Mouse (Mus musculus): ENCODE measurements at regions not wholly inside any gene's neighbourhood (a gene's known extent, or its start where the extent isn't known, plus 50 kb on each side); places are given as distances from the start of the nearest gene placed in this dataset.

- 80% methylated on average over 3 of the region's 3 CpGs for WGBS
- Histone ChIP-seq H3K27me3 (ENCODE audit: low read depth, poor library complexity, severe bottlenecking) (no peaks in the 10 kb centered on the region), H3K36me3 (no peaks in the 10 kb centered on the region), H3K9me3 (replicated peaks) (no peaks in the 10 kb centered on the region), H3K27ac (replicated peaks) (no peak overlapping the region), H3K4me3 (no peak overlapping the region), H3K4me1 (no peaks in the 10 kb centered on the region)
- no peak for DNase-seq (ENCODE audit: low spot score)
Measured at GRCm38 (mm10) chr15:68707306-68707705, 2206.6 kb upstream of the Lrrc6 start.

GRCm38 (mm10) chr15:68695041-68695650, 2194.4 kb upstream of the Lrrc6 start:
- no peak overlapping the region for H3K27ac ChIP-seq (replicated peaks)
- 68% methylated on average over 5 of the region's 5 CpGs for WGBS

GRCm38 (mm10) chr15:68667462-68667861, 2166.8 kb upstream of the Lrrc6 start:
- no peaks in the 10 kb centered on the region for H3K36me3 ChIP-seq
- no peak overlapping the region for H3K4me3 ChIP-seq
- H3K27ac ChIP-seq (replicated peaks) = no peak overlapping the region
- H3K9me3 ChIP-seq (replicated peaks) = no peaks in the 10 kb centered on the region
- WGBS = 92% methylated on average over 1 of the region's 1 CpGs
- no peaks in the 10 kb centered on the region for H3K4me1 ChIP-seq
- no peak for DNase-seq (ENCODE audit: low spot score)
- H3K27me3 ChIP-seq (ENCODE audit: low read depth, poor library complexity, severe bottlenecking) = no peaks in the 10 kb centered on the region

More at GRCm38 (mm10) chr15:68695041-68695650, 2194.4 kb upstream of the Lrrc6 start:
- DNase-seq (ENCODE audit: low spot score) = no peak
- no peaks in the 10 kb centered on the region for H3K9me3 ChIP-seq (replicated peaks)
- H3K36me3 ChIP-seq = no peaks in the 10 kb centered on the region
- H3K27me3 ChIP-seq (ENCODE audit: low read depth, poor library complexity, severe bottlenecking) = no peaks in the 10 kb centered on the region
- H3K4me3 ChIP-seq = no peak overlapping the region
- no peaks in the 10 kb centered on the region for H3K4me1 ChIP-seq

GRCm38 (mm10) chr15:68665331-68665730, 2164.6 kb upstream of the Lrrc6 start:
- DNase-seq (ENCODE audit: low spot score) = no peak
- Histone ChIP-seq H3K27ac (replicated peaks) (no peak overlapping the region), H3K4me1 (no peaks in the 10 kb centered on the region)

GRCm38 (mm10) chr15:68656722-68657121, 2156.0 kb upstream of the Lrrc6 start:
- no peaks in the 10 kb centered on the region for H3K36me3 ChIP-seq
- H3K9me3 ChIP-seq (replicated peaks) = no peaks in the 10 kb centered on the region
- no peak for DNase-seq (ENCODE audit: low spot score)
- no peak overlapping the region for H3K27ac ChIP-seq (replicated peaks)
- no peaks in the 10 kb centered on the region for H3K4me1 ChIP-seq
- 79% methylated on average over 6 of the region's 6 CpGs for WGBS
- no peak overlapping the region for H3K4me3 ChIP-seq
- no peaks in the 10 kb centered on the region for H3K27me3 ChIP-seq (ENCODE audit: low read depth, poor library complexity, severe bottlenecking)

More at GRCm38 (mm10) chr15:68665331-68665730, 2164.6 kb upstream of the Lrrc6 start:
- Histone ChIP-seq H3K36me3 (no peaks in the 10 kb centered on the region), H3K4me3 (no peak overlapping the region), H3K27me3 (ENCODE audit: low read depth, poor library complexity, severe bottlenecking) (no peaks in the 10 kb centered on the region), H3K9me3 (replicated peaks) (no peaks in the 10 kb centered on the region)

GRCm38 (mm10) chr15:68655046-68655445, 2154.3 kb upstream of the Lrrc6 start:
- DNase-seq (ENCODE audit: low spot score) = no peak
- H3K4me3 ChIP-seq = no peak overlapping the region
- H3K4me1 ChIP-seq = no peaks in the 10 kb centered on the region
- no peaks in the 10 kb centered on the region for H3K9me3 ChIP-seq (replicated peaks)
- no peaks in the 10 kb centered on the region for H3K27me3 ChIP-seq (ENCODE audit: low read depth, poor library complexity, severe bottlenecking)
- H3K36me3 ChIP-seq = no peaks in the 10 kb centered on the region
- H3K27ac ChIP-seq (replicated peaks) = no peak overlapping the region
- WGBS = 95% methylated on average over 3 of the region's 3 CpGs

GRCm38 (mm10) chr15:68650609-68651008, 2149.9 kb upstream of the Lrrc6 start:
- DNase-seq (ENCODE audit: low spot score) = no peak
- 76% methylated on average over 2 of the region's 2 CpGs for WGBS

GRCm38 (mm10) chr15:68650033-68650432, 2149.3 kb upstream of the Lrrc6 start:
- Histone ChIP-seq H3K9me3 (replicated peaks) (no peaks in the 10 kb centered on the region), H3K27ac (replicated peaks) (no peak overlapping the region), H3K4me1 (no peaks in the 10 kb centered on the region; the same call in 1 of the 2 replicates), H3K36me3 (no peaks in the 10 kb centered on the region), H3K27me3 (ENCODE audit: low read depth, poor library complexity, severe bottlenecking) (no peaks in the 10 kb centered on the region), H3K4me3 (no peak overlapping the region)
- DNase-seq (ENCODE audit: low spot score) = no peak
- 77% methylated on average over 3 of the region's 3 CpGs for WGBS

More at GRCm38 (mm10) chr15:68650609-68651008, 2149.9 kb upstream of the Lrrc6 start:
- Histone ChIP-seq H3K9me3 (replicated peaks) (no peaks in the 10 kb centered on the region), H3K27ac (replicated peaks) (no peak overlapping the region), H3K27me3 (ENCODE audit: low read depth, poor library complexity, severe bottlenecking) (no peaks in the 10 kb centered on the region), H3K4me1 (no peaks in the 10 kb centered on the region; the same call in 1 of the 2 replicates), H3K4me3 (no peak overlapping the region), H3K36me3 (no peaks in the 10 kb centered on the region)

GRCm38 (mm10) chr15:68646865-68647264, 2146.2 kb upstream of the Lrrc6 start:
- no peak overlapping the region for H3K4me3 ChIP-seq
- 84% methylated on average over 3 of the region's 3 CpGs for WGBS
- no peak for DNase-seq (ENCODE audit: low spot score)

GRCm38 (mm10) chr15:68644862-68645261, 2144.2 kb upstream of the Lrrc6 start:
- no peak overlapping the region for H3K27ac ChIP-seq (replicated peaks)
- no peaks in the 10 kb centered on the region; the same call in 1 of the 2 replicates for H3K4me1 ChIP-seq
- H3K27me3 ChIP-seq (ENCODE audit: low read depth, poor library complexity, severe bottlenecking) = no peaks in the 10 kb centered on the region
- 94% methylated on average over 1 of the region's 1 CpGs for WGBS
- H3K36me3 ChIP-seq = no peaks in the 10 kb centered on the region
- no peak for DNase-seq (ENCODE audit: low spot score)
- no peaks in the 10 kb centered on the region for H3K9me3 ChIP-seq (replicated peaks)
- no peak overlapping the region for H3K4me3 ChIP-seq

More at GRCm38 (mm10) chr15:68646865-68647264, 2146.2 kb upstream of the Lrrc6 start:
- Histone ChIP-seq H3K4me1 (no peaks in the 10 kb centered on the region; the same call in 1 of the 2 replicates), H3K27me3 (ENCODE audit: low read depth, poor library complexity, severe bottlenecking) (no peaks in the 10 kb centered on the region), H3K36me3 (no peaks in the 10 kb centered on the region), H3K9me3 (replicated peaks) (no peaks in the 10 kb centered on the region), H3K27ac (replicated peaks) (no peak overlapping the region)

GRCm38 (mm10) chr15:68635633-68636032, 2134.9 kb upstream of the Lrrc6 start:
- no peak overlapping the region for H3K27ac ChIP-seq (replicated peaks)
- H3K4me1 ChIP-seq = no peaks in the 10 kb centered on the region
- H3K27me3 ChIP-seq (ENCODE audit: low read depth, poor library complexity, severe bottlenecking) = no peaks in the 10 kb centered on the region
- DNase-seq (ENCODE audit: low spot score) = no peak
- H3K4me3 ChIP-seq = no peak overlapping the region
- H3K36me3 ChIP-seq = no peaks in the 10 kb centered on the region
- H3K9me3 ChIP-seq (replicated peaks) = no peaks in the 10 kb centered on the region

- Histone ChIP-seq H3K9me3 (replicated peaks) (no peaks in the 10 kb centered on the region), H3K4me1 (no peaks in the 10 kb centered on the region), H3K36me3 (no peaks in the 10 kb centered on the region), H3K4me3 (no peak overlapping the region), H3K27me3 (ENCODE audit: low read depth, poor library complexity, severe bottlenecking) (no peaks in the 10 kb centered on the region), H3K27ac (replicated peaks) (no peak overlapping the region)
- 80% methylated on average over 4 of the region's 4 CpGs for WGBS
- no peak for DNase-seq (ENCODE audit: low spot score)
Measured at GRCm38 (mm10) chr15:68626976-68627375, 2126.3 kb upstream of the Lrrc6 start.

GRCm38 (mm10) chr15:68624831-68625230, 2124.1 kb upstream of the Lrrc6 start:
- Histone ChIP-seq H3K4me1 (no peaks in the 10 kb centered on the region), H3K9me3 (replicated peaks) (no peaks in the 10 kb centered on the region), H3K27ac (replicated peaks) (no peak overlapping the region), H3K4me3 (no peak overlapping the region), H3K27me3 (ENCODE audit: low read depth, poor library complexity, severe bottlenecking) (no peaks in the 10 kb centered on the region), H3K36me3 (no peaks in the 10 kb centered on the region)
- WGBS = 67% methylated on average over 3 of the region's 3 CpGs
- no peak for DNase-seq (ENCODE audit: low spot score)

All from midbrain, embryonic 10.5 days (tissue).